Mouse (Mus musculus) spleen, adult 2 months (tissue): ENCODE data around the gene Jmjd8.

ENCODE experiments used
- CTCF ChIP-seq: fragments of 200-500 bp; IDR thresholded peaks from 2 replicates; pipeline ENCODE4 v1.5.1; 2011; ENCODE audit warnings: mild to moderate bottlenecking, inconsistent platforms; ENCODE audit not compliant: insufficient read depth, insufficient read length, insufficient replicate concordance; ENCODE audit errors: extremely low read depth
- POLR2A ChIP-seq: fragments of 200-500 bp; IDR thresholded peaks from 2 replicates; pipeline ENCODE4 v1.6.1; 2011; ENCODE audit warnings: low read depth, low read length, inconsistent platforms

GRCm38 (mm10) chr17:25842509-25842908 is 13.8 kb downstream of the Jmjd8 start:
- no peak for TF ChIP-seq CTCF
- no peak for TF ChIP-seq POLR2A
